Mouse (Mus musculus): ENCODE results near the gene Duox2.

Gene Duox2

DNA sequence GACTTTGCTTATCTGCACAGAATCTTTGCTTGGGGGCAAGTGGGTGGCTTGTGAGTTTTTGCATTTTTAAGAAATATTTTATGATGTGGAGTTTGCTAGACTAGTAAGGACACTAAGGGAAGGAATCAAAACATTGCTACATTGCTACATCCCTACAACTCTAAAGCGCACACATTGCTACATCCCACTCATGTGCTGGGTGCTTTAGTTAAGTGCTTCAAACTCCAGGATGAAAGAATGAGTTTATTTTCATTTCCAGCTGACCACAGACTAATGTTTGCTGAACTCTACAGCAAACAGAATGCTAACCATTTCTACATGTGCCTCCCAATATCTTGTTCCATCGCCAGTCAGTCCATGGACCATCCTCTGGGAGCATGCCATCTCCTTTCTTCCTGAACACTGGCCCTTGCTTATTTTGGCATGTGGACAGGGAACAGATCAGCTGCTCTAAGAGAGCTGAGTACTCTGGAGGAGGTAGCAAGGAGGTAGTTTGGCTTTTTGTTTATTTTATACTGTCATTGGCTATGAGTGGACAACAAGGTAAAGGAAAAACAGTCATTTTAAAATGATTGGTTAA is 60.3 kb downstream of the Duox2 start:
- peak; percentile 84 for DNase-seq (ENCODE audit: low spot score)

DNA sequence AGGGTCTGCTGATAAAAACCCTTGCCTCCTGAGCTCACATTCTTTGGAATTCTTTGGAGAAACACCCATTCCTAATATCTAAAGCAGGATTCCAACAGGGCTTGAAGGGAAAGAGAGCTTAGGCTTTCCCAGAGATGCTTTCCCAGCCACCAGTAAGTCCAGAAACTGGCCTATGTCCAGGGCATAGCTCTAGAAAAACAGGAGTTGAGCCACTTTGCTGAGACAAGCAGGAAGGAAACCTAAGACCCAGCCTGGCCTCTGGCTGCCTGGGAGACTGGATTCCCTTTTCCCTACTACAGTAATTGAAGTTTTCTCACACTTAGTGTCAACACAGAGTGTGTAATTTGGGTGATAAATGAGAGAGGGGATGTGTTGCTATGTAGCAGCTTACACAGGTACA is 61.9 kb downstream of the Duox2 start:
- DNase-seq (ENCODE audit: low spot score): peak; percentile 93

DNA sequence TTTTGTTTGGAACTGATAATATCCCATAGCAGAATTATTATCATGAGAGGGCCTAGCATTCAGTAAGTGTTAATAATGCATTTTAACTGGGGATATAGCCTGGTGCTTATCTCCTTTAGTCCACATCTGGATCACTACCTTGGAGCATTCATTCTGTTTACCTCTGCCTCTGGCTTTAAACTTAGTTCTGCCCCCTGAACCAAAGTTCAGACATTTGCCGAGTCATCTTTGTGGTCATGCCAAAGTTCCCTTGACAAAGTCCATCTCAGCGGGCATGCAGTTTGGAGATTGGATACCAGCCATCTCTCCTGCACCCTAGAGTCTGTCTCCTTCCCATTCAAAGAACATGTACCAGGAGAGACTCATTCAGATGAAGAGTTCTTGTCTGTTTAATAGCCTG is 62.8 kb downstream of the Duox2 start:
- DNase-seq (ENCODE audit: low spot score): peak; percentile 36

DNA sequence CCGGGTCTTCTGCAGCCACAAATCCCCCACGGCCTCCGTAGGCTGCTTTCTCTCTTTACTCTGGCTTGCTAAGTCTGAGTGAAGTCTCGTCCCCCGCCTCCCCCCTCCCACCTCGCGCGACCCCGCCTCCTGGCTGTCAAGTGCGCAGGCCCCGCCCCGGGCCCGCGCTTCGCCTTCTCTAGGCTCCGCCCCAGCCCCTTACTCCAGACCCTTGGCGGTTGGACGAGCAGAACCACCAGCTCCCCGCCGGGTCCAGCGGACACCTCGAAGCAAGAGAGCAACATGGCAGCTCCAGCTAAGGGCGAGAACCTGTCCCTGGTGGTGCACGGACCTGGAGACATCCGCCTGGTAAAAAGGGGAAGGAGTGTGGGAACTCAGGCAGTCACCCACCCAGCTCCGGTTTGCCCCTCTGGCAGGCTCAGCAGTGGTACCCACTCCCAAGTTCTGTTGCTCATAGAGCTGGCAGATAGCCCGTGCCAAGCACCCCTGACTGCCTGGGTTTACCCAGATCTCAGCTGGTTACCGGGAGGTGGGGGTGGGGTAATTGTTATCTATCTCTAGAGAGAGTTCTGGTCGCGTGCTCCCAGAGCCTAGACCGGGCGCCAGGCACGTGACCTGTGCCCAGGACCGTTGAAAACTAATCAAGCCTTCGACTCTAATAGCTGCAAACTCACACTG is 63.5 kb downstream of the Duox2 start, which contains the start of gene Sord:
TSS of gene Sord (plus strand) at position 139 of the 678 bp plus-strand sequence.
- DNase-seq (ENCODE audit: low spot score): peak; percentile 74

DNA sequence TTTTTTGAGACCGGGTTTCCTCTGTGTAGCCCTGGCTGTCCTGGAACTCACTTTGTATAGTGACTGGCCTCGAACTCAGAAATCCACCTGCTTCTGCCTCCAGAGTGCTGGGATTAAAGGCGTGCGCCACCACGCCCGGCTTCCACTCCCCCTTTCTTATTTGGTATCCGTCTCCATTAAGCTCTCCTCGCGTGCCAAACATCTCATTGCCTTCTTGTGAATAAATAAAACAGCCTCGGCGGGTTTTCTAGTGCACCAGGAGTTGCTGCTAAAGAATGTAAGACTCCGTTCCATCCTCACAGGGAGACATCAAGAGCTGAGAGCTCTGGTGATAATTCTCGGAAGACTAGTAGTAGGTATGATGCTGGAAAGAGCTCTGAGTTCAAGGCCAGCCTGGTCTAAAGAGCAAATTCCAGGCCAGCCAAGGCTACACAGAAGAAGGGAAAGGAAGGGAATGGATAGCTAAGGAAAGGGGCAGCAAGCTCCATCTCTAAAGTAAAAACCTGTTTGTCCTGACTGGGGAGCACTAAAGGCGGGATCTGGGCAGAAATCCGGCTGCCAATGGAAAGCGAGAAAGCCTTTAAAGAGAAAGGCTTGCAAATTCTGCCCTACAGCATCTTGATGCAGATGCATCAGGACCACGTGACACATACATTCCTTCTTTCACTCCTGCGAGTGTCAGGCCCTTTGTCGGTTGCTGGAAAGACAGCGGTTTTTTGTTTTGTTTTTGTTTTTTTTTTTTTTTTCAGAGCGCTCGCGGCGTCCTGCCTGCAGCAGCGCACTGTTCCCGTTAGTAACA is 64.3 kb downstream of the Duox2 start:
- DNase-seq (ENCODE audit: low spot score): peak; percentile 43

DNA sequence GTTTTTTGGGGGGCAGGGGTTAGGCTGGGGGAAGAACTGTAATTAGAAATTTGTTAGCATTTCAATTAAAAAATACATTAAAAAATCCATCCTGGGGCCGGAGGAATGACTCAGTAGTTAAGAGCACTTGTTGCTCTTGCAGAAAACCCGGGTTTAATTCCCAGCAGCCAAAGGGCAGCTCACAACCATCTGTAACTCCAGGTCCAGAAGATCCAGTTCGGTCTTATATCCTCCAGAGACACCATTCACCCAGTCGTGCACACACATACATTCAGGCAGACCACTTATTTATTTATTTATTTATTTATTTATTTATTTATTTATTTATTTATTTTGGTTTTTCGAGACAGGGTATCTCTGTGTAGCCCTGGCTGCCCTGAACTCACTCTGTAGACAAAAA is 64.9 kb downstream of the Duox2 start:
- no peak for DNase-seq (ENCODE audit: low spot score)

DNA sequence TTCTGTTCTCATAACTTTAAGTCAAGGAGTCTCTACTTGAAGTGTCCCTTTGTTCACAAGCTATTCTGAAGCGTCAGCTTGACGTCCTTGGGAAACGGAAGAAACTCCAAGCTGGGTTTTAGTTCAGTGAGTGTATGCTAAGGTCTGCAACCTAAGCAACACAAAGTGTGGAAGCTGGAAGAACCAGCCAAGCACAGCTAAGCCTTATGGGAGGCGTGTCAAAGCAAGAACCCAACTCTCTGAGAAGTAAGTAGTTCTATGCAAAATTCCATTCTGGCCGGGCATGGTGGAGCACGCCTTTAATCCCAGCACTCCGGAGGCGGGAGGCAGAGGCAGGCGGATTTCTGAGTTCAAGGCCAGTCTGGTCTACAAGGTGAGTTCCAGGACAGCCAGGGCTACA is 66.6 kb downstream of the Duox2 start:
- DNase-seq (ENCODE audit: low spot score): no peak

DNA sequence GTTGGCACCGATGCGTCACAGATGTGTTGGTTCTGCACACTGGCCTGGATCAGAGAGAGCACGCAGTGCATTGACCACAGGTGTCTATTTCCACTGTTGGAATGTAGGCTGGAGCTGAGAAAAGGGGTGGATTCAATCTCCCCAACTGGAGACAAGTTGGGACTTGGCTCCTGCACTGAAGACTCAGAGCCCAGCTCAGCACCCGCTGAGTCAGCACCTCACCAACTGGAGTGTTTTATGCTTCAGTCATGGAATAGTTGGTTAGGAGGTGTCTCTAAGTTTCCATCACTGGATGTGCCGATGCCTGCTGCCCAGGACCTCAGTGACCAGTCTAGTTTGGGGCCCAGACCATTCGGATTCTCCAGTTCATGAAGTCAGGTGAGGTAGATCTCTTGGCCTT is 67.9 kb downstream of the Duox2 start:
- no peak for DNase-seq (ENCODE audit: low spot score)

All from adipocyte (in vitro differentiated cells).